Mouse (Mus musculus) limb, embryonic 15.5 days (tissue): ENCODE measurements at regions not wholly inside any gene's neighbourhood (a gene's known extent, or its start where the extent isn't known, plus 50 kb on each side); places are given as distances from the start of the nearest gene placed in this dataset.

ENCODE experiments used
- ATAC-seq: fragments of 200-750 bp; cut with Nextera tagmentation; 2 replicates; pipeline ENCODE4 v1.8.0; 2017; ENCODE audit warnings: low read depth, moderate TSS enrichment; ENCODE audit not compliant: insufficient number of reproducible peaks, low FRiP score, low TSS enrichment
- H3K27ac ChIP-seq: fragments of 300-500 bp; sonication (generic); 2 replicates; pipeline ENCODE4 v1.5.1; 2015; ENCODE audit warnings: moderate library complexity, mild to moderate bottlenecking, inconsistent platforms
- H3K27me3 ChIP-seq: fragments of 300-500 bp; sonication (generic); 2 replicates; pipeline ENCODE4 v1.6.1; 2015; ENCODE audit warnings: inconsistent platforms
- H3K36me3 ChIP-seq: fragments of 300-500 bp; sonication (generic); 2 replicates; pipeline ENCODE4 v1.6.1; 2015; ENCODE audit warnings: inconsistent platforms
- H3K4me1 ChIP-seq: fragments of 300-500 bp; sonication (generic); 2 replicates; pipeline ENCODE4 v1.6.1; 2015; ENCODE audit warnings: inconsistent platforms
- H3K4me2 ChIP-seq: fragments of 300-500 bp; sonication (generic); 2 replicates; pipeline ENCODE4 v1.6.1; 2015; ENCODE audit warnings: mild to moderate bottlenecking, inconsistent platforms
- H3K4me3 ChIP-seq: fragments of 300-500 bp; sonication (generic); 2 replicates; pipeline ENCODE4 v1.5.1; 2015; ENCODE audit warnings: mild to moderate bottlenecking, inconsistent platforms
- H3K9ac ChIP-seq: fragments of 300-500 bp; sonication (generic); 2 replicates; pipeline ENCODE4 v1.6.1; 2015; ENCODE audit warnings: inconsistent platforms
- H3K9me3 ChIP-seq: fragments of 300-500 bp; sonication (generic); 2 replicates; pipeline ENCODE4 v1.6.1; 2016; ENCODE audit warnings: inconsistent platforms
- WGBS: fragments of 180-500 bp; shearing (Covaris S2); methylation state at CpG from one replicate; pipeline ENCODE4 v1.1.7; 2015; 5-methylcytosine and 5-hydroxymethylcytosine counted together

DNA sequence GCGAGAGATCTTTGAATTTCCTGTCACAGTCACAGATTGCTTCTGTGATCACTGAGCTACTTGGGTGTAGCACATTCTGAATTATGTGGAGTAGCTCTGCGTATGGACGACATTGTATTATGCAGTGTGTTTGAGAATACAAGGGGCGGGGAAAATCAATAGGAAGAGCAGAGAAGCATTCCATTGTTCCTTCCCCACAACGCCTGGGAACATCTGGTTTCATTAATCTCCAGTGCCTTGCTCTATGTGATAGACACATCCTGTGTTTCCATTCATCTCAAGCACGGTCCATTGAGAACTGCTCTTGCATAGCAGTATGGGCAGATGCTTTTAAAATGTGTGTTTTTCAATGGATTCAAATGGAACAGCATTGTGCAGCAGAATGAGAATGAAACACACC lies 326.9 kb upstream of the Rgmb start:
- no peaks in the 10 kb centered on the region for H3K36me3 ChIP-seq
- peak; percentile 40; the same call in 1 of the 2 replicates for ATAC-seq
- no peak overlapping the region for H3K9ac ChIP-seq
- no peaks in the 10 kb centered on the region for H3K27me3 ChIP-seq
- no peak overlapping the region for H3K27ac ChIP-seq
- no peaks in the 10 kb centered on the region for H3K9me3 ChIP-seq
- H3K4me3 ChIP-seq = no peak overlapping the region
- WGBS = 37% methylated on average over 6 of the region's 6 CpGs
- no peak overlapping the region for H3K4me2 ChIP-seq
- H3K4me1 ChIP-seq = no peaks in the 10 kb centered on the region

DNA sequence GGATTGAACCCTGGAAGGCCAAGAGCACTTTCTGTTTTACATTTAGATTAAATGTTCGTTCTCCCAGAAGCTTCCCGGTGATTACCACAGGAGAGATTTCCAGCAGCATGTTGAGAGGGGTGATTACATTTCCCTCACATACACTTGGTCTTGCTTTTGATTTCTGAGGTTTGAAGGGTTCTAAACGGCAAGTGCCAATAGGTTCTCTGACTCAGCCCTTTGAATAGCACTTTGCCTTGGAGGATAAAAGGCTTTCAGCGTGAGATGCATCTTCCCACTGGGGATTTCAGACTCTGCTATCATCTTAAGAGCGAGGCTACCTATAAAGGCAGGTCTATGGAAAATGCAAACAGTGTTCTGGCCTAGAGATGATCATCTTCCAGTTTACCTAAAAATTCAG lies 326.3 kb upstream of the Rgmb start:
- no peaks in the 10 kb centered on the region for H3K36me3 ChIP-seq
- no peaks in the 10 kb centered on the region for H3K27me3 ChIP-seq
- H3K27ac ChIP-seq = no peak overlapping the region
- 52% methylated on average over 5 of the region's 5 CpGs for WGBS
- no peaks in the 10 kb centered on the region for H3K9me3 ChIP-seq
- no peak overlapping the region for H3K4me3 ChIP-seq
- ATAC-seq = no peak
- H3K4me2 ChIP-seq = no peak overlapping the region
- H3K9ac ChIP-seq = no peak overlapping the region
- no peaks in the 10 kb centered on the region for H3K4me1 ChIP-seq

DNA sequence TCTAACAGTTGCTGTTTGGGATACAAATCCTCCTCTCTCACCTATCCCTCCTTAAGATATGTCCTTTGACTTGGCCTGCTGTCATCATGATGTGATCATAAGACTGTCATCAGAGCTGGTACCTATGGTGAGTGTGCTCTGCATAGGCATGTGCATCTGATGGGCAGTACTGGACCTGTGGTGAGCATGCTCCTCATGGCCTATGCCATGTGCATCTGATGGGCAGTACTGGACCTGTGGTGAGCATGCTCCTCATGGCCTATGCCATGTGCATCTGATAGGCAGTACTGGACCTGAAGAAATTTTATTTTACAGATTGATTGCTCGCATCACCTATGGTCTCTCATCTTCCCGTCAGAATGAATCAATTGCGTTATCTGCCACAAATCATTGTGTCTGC lies 325.8 kb upstream of the Rgmb start:
- no peak overlapping the region for H3K4me2 ChIP-seq
- no peaks in the 10 kb centered on the region for H3K4me1 ChIP-seq
- H3K27ac ChIP-seq = no peak overlapping the region
- no peak overlapping the region for H3K9ac ChIP-seq
- WGBS = 82% methylated on average over 3 of the region's 3 CpGs
- no peaks in the 10 kb centered on the region for H3K27me3 ChIP-seq
- no peak overlapping the region for H3K4me3 ChIP-seq
- H3K36me3 ChIP-seq = no peaks in the 10 kb centered on the region
- H3K9me3 ChIP-seq = no peaks in the 10 kb centered on the region
- no peak for ATAC-seq

DNA sequence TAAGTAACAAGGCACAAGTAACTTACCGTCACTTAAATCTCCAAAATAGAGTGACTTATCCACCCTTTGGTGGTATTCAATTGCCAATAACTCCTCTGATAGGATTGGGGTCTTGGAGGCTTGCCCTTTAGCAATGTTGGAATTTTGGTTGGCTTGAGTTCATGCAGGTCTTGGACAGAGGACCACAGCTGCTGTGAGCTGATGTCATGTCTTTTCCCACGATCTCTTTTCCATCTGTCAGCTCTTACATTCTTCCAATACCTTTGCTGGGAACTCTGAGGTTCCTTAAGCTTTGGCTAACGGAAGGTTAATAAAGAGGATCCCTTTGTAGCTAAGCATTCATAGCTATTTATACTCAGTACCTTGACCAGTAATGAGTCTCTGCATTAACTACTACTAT lies 324.7 kb upstream of the Rgmb start:
- WGBS = 56% methylated on average over 3 of the region's 3 CpGs
- Histone ChIP-seq H3K27ac (no peak overlapping the region), H3K9me3 (no peaks in the 10 kb centered on the region), H3K27me3 (no peaks in the 10 kb centered on the region), H3K36me3 (no peaks in the 10 kb centered on the region), H3K4me2 (no peak overlapping the region), H3K9ac (no peak overlapping the region), H3K4me3 (no peak overlapping the region), H3K4me1 (no peaks in the 10 kb centered on the region)
- ATAC-seq = no peak
